Mouse (Mus musculus) stomach, embryonic 16.5 days (tissue): ENCODE data around the gene Mettl2. TPM values are rescaled to one million over a fixed set of nuclear protein-coding genes. Genes with fewer than 3 reads are reported as not detected.

Source experiments
- ATAC-seq: fragments of 200-750 bp; cut with Nextera tagmentation; 2 replicates; pipeline ENCODE4 v1.8.0; 2017; ENCODE audit warnings: moderate number of reproducible peaks, moderate TSS enrichment; ENCODE audit not compliant: insufficient read depth, low FRiP score
- H3K27ac ChIP-seq: fragments of 300-500 bp; sonication (generic); 2 replicates; pipeline ENCODE4 v1.5.1; 2014; ENCODE audit warnings: low read length
- H3K27me3 ChIP-seq: fragments of 300-500 bp; sonication (generic); 2 replicates; pipeline ENCODE4 v1.6.1; 2014; ENCODE audit warnings: low read length, control low read depth, mixed read lengths; ENCODE audit not compliant: control insufficient read depth, insufficient read depth
- H3K36me3 ChIP-seq: fragments of 300-500 bp; sonication (generic); 2 replicates; pipeline ENCODE4 v1.6.1; 2014; ENCODE audit warnings: low read length; ENCODE audit not compliant: control insufficient read depth, insufficient read depth
- H3K4me1 ChIP-seq: fragments of 300-500 bp; sonication (generic); 2 replicates; pipeline ENCODE4 v1.6.1; 2014; ENCODE audit warnings: low read length, control low read depth, mixed read lengths; ENCODE audit not compliant: control insufficient read depth, insufficient read depth
- H3K4me2 ChIP-seq: fragments of 300-500 bp; sonication (generic); 2 replicates; pipeline ENCODE4 v1.6.1; 2014; ENCODE audit warnings: low read depth, low read length, mixed read lengths
- H3K4me3 ChIP-seq: fragments of 300-500 bp; sonication (generic); replicated peaks from 2 replicates; pipeline ENCODE4 v1.5.1; 2014; ENCODE audit warnings: mild to moderate bottlenecking, low read length
- H3K9ac ChIP-seq: fragments of 300-500 bp; sonication (generic); 2 replicates; pipeline ENCODE4 v1.6.1; 2014; ENCODE audit warnings: low read length
- H3K9me3 ChIP-seq: fragments of 300-500 bp; sonication (generic); replicated peaks from 2 replicates; pipeline ENCODE4 v1.6.1; 2016; ENCODE audit warnings: low read length, control low read depth; ENCODE audit not compliant: control insufficient read depth
- WGBS: fragments of 180-500 bp; shearing (Covaris S2); extraction: QIAGEN DNeasy Blood & Tissue Kit; methylation state at CpG from one replicate; pipeline ENCODE4 v1.1.7; 2014; 5-methylcytosine and 5-hydroxymethylcytosine counted together
- polyA plus RNA-seq: library from polyadenylated mRNA; unstranded; fragments of >200 nt; fragmentation: Nextera tagmentation; extraction: Ambion mirVana; gene quantifications from 2 replicates; pipeline ENCODE4 v1.2.1, GENCODE M21; 2015

Gene Mettl2
- polyA plus RNA-seq, 1 experiment from 2014 or later, result 32.1 TPM

- Histone ChIP-seq H3K9ac (no peak overlapping the region), H3K4me1 (no peaks in the 10 kb centered on the region), H3K27ac (no peak overlapping the region), H3K27me3 (no peaks in the 10 kb centered on the region), H3K4me2 (no peak overlapping the region), H3K9me3 (peaks cover 11% of the 10 kb centered on the region), H3K36me3 (no peaks in the 10 kb centered on the region), H3K4me3 (no peak overlapping the region)
- no peak for ATAC-seq
- WGBS, result 57% methylated on average over 6 of the region's 6 CpGs
Observed at GRCm38 (mm10) chr11:105159673-105160360, 33.6 kb downstream of the Mettl2 start.

GRCm38 (mm10) chr11:105161411-105161810 lies 35.2 kb downstream of the Mettl2 start:
- Histone ChIP-seq H3K27ac (no peak overlapping the region), H3K4me1 (no peaks in the 10 kb centered on the region), H3K4me2 (no peak overlapping the region), H3K36me3 (no peaks in the 10 kb centered on the region), H3K27me3 (no peaks in the 10 kb centered on the region), H3K4me3 (no peak overlapping the region), H3K9me3 (peaks cover 21% of the 10 kb centered on the region), H3K9ac (no peak overlapping the region)
- ATAC-seq, result no peak
- 94% methylated on average over 2 of the region's 2 CpGs for WGBS

- H3K4me1 ChIP-seq, result no peaks in the 10 kb centered on the region
- no peak overlapping the region for H3K4me3 ChIP-seq
- no peak overlapping the region for H3K27ac ChIP-seq
- H3K36me3 ChIP-seq, result no peaks in the 10 kb centered on the region
- WGBS, result 79% methylated on average over 69 of the region's 69 CpGs
- ATAC-seq, result no peak
- H3K9ac ChIP-seq, result no peak overlapping the region
- peaks cover 21% of the 10 kb centered on the region for H3K9me3 ChIP-seq
- H3K4me2 ChIP-seq, result no peak overlapping the region
- no peaks in the 10 kb centered on the region for H3K27me3 ChIP-seq
Observed at GRCm38 (mm10) chr11:105164516-105165510, 38.6 kb downstream of the Mettl2 start.

GRCm38 (mm10) chr11:105166780-105167179 lies 40.6 kb downstream of the Mettl2 start:
- Histone ChIP-seq H3K36me3 (no peaks in the 10 kb centered on the region), H3K4me3 (no peak overlapping the region), H3K9me3 (peaks cover 21% of the 10 kb centered on the region), H3K9ac (no peak overlapping the region), H3K4me2 (no peak overlapping the region), H3K27me3 (no peaks in the 10 kb centered on the region), H3K4me1 (no peaks in the 10 kb centered on the region), H3K27ac (no peak overlapping the region)
- 93% methylated on average over 10 of the region's 10 CpGs for WGBS
- no peak for ATAC-seq

GRCm38 (mm10) chr11:105178516-105178915 lies 52.3 kb downstream of the Mettl2 start, which contains the start of gene Tlk2:
TSS of gene Tlk2 (plus strand) at chr11:105178807.
- H3K27me3 ChIP-seq, result no peaks in the 10 kb centered on the region
- 52% methylated on average over 2 of the region's 2 CpGs for WGBS
- 0 out of 2 replicates have a peak within 1 kb of the TSS, but pooled peaks have one; percentile 97 for H3K27ac ChIP-seq
- H3K9me3 ChIP-seq, result no peaks in the 10 kb centered on the region
- H3K4me3 ChIP-seq, result peak within 1 kb of the TSS; percentile 63; the same call in 1 of the 2 replicates
- no peak within 1 kb of the TSS for H3K9ac ChIP-seq
- H3K4me1 ChIP-seq, result peaks cover 15% of the 10 kb centered on the region
- no peaks in the 10 kb centered on the region for H3K36me3 ChIP-seq
- no peak for ATAC-seq
- peak within 1 kb of the TSS; percentile 85; the same call in 1 of the 2 replicates for H3K4me2 ChIP-seq

GRCm38 (mm10) chr11:105179523-105179922 lies 53.3 kb downstream of the Mettl2 start:
- H3K27me3 ChIP-seq, result no peaks in the 10 kb centered on the region
- peak overlapping the region; percentile 97; the same call in 1 of the 2 replicates for H3K27ac ChIP-seq
- H3K9ac ChIP-seq, result no peak overlapping the region
- H3K4me1 ChIP-seq, result peaks cover 15% of the 10 kb centered on the region
- peak overlapping the region; percentile 85 for H3K4me2 ChIP-seq
- ATAC-seq, result no peak
- H3K4me3 ChIP-seq, result peak overlapping the region; percentile 63
- no peaks in the 10 kb centered on the region for H3K9me3 ChIP-seq
- no peaks in the 10 kb centered on the region for H3K36me3 ChIP-seq
- WGBS, result 69% methylated on average over 4 of the region's 4 CpGs

- Histone ChIP-seq H3K9me3 (no peaks in the 10 kb centered on the region), H3K27me3 (no peaks in the 10 kb centered on the region), H3K4me3 (peak overlapping the region; percentile 63), H3K9ac (peak overlapping the region; percentile 93), H3K4me1 (peaks cover 15% of the 10 kb centered on the region), H3K27ac (peak overlapping the region; percentile 97), H3K36me3 (no peaks in the 10 kb centered on the region), H3K4me2 (peak overlapping the region; percentile 85)
- ATAC-seq, result no peak
- under 1% methylated on average over 35 of the region's 35 CpGs for WGBS
Observed at GRCm38 (mm10) chr11:105180471-105181091, 54.4 kb downstream of the Mettl2 start.

GRCm38 (mm10) chr11:105181126-105181637 lies 55.0 kb downstream of the Mettl2 start:
- H3K27ac ChIP-seq, result peak overlapping the region; percentile 97
- H3K4me2 ChIP-seq, result peak overlapping the region; percentile 85
- no peaks in the 10 kb centered on the region for H3K36me3 ChIP-seq
- H3K4me1 ChIP-seq, result peaks cover 15% of the 10 kb centered on the region
- H3K9me3 ChIP-seq, result no peaks in the 10 kb centered on the region
- peak; percentile 98 for ATAC-seq
- H3K4me3 ChIP-seq, result peak overlapping the region; percentile 63
- under 1% methylated on average over 60 of the region's 60 CpGs for WGBS
- H3K27me3 ChIP-seq, result no peaks in the 10 kb centered on the region
- peak overlapping the region; percentile 93 for H3K9ac ChIP-seq
